Mouse (Mus musculus) heart, postnatal 36 days (tissue): ENCODE data around the gene Arhgef26. TPM values are rescaled to one million over a fixed set of nuclear protein-coding genes. Genes with fewer than 3 reads are reported as not detected.

Experiments
- total RNA-seq, 2 experiments: library from RNA; stranded (reverse); gene quantifications; 2 replicates each; pipeline ENCODE4 v1.2.3; 2021

Gene Arhgef26
- total RNA-seq, 2 experiments from 2014 or later: 2.3 to 3.1 TPM

Other genes starting within 250 kb of the Arhgef26 start
- gene Dhx36, start 168.7 kb downstream of the Arhgef26 start, total RNA-seq: 10 to 100 TPM; 17.7 to 17.8 TPM